Mouse (Mus musculus): Measurements from ENCODE around the gene Cpeb3.

- TF ChIP-seq POLR2A (IDR thresholded peaks at IDR 0.05; ENCODE audit: insufficient read depth, low read depth, low read length) (no peak), CTCF (IDR thresholded peaks at IDR 0.05; ENCODE audit: insufficient read depth, low read depth, low read length) (no peak)
Measured at GRCm38 (mm10) chr19:37048507-37048906, 159.9 kb downstream of the Cpeb3 start.
